Mouse (Mus musculus) lung, adult 2 months (tissue): ENCODE measurements around the gene Igdcc4. TPM values are rescaled to one million over a fixed set of nuclear protein-coding genes. Genes with fewer than 3 reads are reported as not detected.
A peak's percentile ranks its signal among the peaks of the same experiment; 100 is the strongest.

ENCODE experiments used
- DNase-seq: peaks from one replicate; pipeline ENCODE4 v3.0.0; 2022
- H3K4me1 ChIP-seq: fragments of 200-500 bp; 2 replicates; pipeline ENCODE4 v1.6.1; 2011; ENCODE audit warnings: low read length; ENCODE audit not compliant: control insufficient read depth, insufficient read depth
- H3K4me3 ChIP-seq: fragments of 200-500 bp; replicated peaks from 2 replicates; pipeline ENCODE3; 2011; ENCODE audit warnings: low read depth, mild to moderate bottlenecking, control low read depth, low read length; ENCODE audit errors: extremely low read depth
- CTCF ChIP-seq: fragments of 200-500 bp; IDR thresholded peaks from 2 replicates; pipeline ENCODE4 v1.5.1; 2011; ENCODE audit warnings: mild to moderate bottlenecking, low read length, control low read depth; ENCODE audit not compliant: insufficient read depth
- POLR2A ChIP-seq: fragments of 200-500 bp; IDR thresholded peaks from 2 replicates; pipeline ENCODE4 v1.6.1; 2011; ENCODE audit warnings: low read depth, mild to moderate bottlenecking, control low read depth, low read length, borderline replicate concordance; ENCODE audit errors: extremely low read depth
- WGBS: fragments of 180-500 bp; shearing (Covaris S2); methylation state at CpG from one replicate; pipeline ENCODE4 v1.1.7; 2018; 5-methylcytosine and 5-hydroxymethylcytosine counted together
- polyA plus RNA-seq: library from polyadenylated mRNA; depleted of rRNA; stranded (reverse); fragments of >200 nt; gene quantifications from 2 replicates; pipeline ENCODE4 v1.2.3, GENCODE M21; 2012

The Igdcc4 gene
- polyA plus RNA-seq, 1 experiment: 3.7 TPM

DNA sequence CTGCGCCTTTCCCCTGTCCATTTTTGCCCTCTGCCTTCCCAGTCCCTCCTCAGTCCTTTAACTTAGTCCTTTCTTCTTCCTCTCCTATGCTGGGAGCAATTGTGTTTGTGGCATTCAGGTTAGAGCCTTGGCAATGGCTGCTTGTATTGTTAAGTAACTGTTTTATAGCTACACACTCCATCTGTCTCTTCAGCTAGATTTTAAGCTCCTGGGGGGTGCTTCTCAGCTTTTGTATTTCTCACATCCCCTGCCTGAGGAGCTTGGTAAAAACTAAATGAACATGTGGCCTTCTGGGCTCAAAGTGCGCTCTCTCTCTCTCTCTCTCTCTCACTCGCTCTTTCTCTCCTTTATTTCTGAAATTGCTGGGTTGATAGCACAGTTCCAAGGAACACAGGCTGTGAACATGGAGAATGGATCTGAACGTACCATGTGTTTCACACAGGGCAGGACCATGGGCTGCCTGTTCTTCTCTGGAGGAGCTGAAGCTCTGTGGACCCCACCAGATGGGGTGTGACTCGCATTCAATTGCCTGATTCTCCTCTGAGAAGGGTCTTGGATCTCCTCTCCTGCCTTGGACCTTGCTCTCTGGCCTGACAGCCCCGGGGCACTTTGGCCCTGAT, 51.5 kb downstream of the Igdcc4 start:
- 75% methylated on average over 6 of the region's 6 CpGs for WGBS
- no peak overlapping the region for H3K4me3 ChIP-seq
- H3K4me1 ChIP-seq: no peaks in the 10 kb centered on the region
- no peak for TF ChIP-seq POLR2A
- TF ChIP-seq CTCF: no peak
- no peak for DNase-seq

- 46% methylated on average over 5 of the region's 5 CpGs for WGBS
- DNase-seq: no peak
- Histone ChIP-seq H3K4me1 (no peaks in the 10 kb centered on the region), H3K4me3 (no peak overlapping the region)
- TF ChIP-seq CTCF: no peak
These were observed 52.0 kb downstream of the Igdcc4 start for GRCm38 (mm10) chr9:65153331-65153711.

DNA sequence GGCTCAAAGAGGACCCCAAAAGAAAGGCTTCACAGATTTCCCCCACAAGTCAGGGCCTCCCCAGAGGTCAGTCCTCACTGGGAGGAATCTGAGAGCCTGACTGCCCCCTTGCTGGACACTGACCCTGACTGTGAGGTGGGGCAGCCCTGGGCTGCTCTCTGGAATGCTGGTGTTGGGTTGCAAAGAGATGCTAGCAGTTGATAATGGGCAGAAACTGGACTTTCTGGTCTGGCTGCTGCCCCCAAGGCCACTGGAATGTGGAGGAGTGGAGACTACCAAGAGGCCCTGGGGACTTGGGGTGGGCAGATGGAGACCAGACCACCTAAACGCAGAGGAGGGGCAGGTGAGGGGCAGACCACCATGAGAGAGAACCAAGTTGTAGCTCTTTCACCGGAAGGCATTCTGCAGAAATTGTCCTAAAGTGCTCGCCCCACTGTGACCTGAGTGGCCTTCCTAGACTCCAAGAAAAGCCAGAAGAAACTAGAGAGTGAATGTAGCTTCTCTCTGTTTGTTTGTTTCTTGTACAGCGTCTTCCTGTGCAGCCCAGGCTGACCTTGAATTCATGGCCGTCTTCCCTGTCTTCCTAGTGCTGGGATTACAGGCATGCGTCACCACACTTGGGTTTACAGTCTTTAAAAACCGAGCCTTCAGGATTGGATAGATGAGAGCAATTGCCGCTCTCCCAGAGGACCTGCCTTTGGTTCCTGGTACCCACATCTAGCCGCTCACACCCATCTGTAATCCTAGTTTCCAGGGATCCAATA, 53.6 kb downstream of the Igdcc4 start:
- TF ChIP-seq CTCF (no peak), POLR2A (no peak)
- DNase-seq: no peak
- no peaks in the 10 kb centered on the region for H3K4me1 ChIP-seq
- no peak overlapping the region for H3K4me3 ChIP-seq
- WGBS: 69% methylated on average over 9 of the region's 9 CpGs

GRCm38 (mm10) chr9:65156604-65157003, 55.3 kb downstream of the Igdcc4 start:
- 19% methylated on average over 8 of the region's 8 CpGs for WGBS
- no peak for DNase-seq
- TF ChIP-seq CTCF (no peak), POLR2A (no peak)

DNA sequence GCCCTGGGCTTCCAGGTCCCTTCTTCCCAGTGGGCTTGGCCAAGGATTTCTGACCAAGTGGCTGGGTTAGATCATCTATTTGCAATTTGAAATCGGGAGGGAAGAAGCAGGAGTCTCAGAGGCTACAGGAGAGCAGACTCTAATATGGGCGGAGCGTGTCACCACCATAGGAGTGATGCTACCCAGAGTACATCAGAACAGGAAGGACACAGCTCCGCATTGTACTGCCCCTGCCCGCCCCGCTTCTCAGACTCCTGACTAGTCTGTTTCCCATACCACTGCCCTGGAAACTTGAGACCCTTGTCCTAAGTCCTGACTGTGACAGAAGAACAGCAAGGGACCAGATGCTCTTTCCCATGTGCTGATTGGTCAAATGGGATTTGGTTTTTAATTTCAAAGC, 56.3 kb downstream of the Igdcc4 start:
- H3K4me3 ChIP-seq: no peak overlapping the region
- TF ChIP-seq POLR2A: no peak
- TF ChIP-seq CTCF: no peak
- H3K4me1 ChIP-seq: 0 out of 2 replicates have a peak, but pooled peaks cover 2% of the 10 kb centered on the region
- no peak for DNase-seq
- WGBS: 73% methylated on average over 6 of the region's 6 CpGs

More at GRCm38 (mm10) chr9:65156604-65157003, 55.3 kb downstream of the Igdcc4 start:
- Histone ChIP-seq H3K4me3 (no peak overlapping the region), H3K4me1 (no peaks in the 10 kb centered on the region)

DNA sequence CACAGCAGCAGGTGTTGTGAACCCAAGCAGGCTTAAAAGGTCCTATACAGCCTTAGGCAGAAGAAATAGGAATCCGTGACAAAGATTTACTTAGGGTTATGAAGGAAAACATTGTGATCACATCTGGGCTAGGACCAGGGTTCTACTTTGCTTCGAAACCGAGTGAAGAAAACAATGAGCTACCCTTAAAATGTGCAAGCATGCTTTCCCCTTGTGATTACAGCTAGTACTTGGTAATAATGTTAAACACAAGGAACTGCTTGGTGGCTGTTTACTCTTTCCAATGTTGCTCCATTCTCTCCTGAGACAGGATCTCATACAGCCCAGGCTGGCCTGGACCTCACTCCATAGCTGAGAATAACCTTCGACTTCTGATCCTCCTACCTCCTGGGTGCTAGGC, 59.9 kb downstream of the Igdcc4 start:
- 0 out of 2 replicates have a peak, but pooled peaks cover 4% of the 10 kb centered on the region for H3K4me1 ChIP-seq
- H3K4me3 ChIP-seq: no peak overlapping the region
- 82% methylated on average over 4 of the region's 4 CpGs for WGBS
- no peak for DNase-seq
- TF ChIP-seq CTCF (no peak), POLR2A (no peak)

DNA sequence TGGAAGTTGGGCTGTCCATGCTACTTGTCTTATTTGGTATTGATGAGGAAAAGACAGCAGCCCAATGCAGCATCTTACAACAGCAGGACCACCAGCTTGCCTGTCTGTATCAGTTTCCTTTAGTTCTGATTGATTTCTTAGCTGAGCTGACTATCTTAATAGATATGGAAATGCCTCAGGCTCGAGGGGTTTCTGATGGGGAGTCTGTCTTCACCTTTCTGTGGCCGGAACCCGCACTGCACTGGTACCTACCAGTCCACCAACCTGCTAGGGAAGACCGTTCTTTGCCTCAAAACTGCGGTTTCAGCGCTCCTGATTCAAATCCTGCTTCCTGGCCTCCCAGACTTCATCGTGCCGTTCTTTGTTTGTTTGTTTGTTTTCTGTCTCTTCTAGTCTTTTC, 60.6 kb downstream of the Igdcc4 start:
- no peak for TF ChIP-seq POLR2A
- TF ChIP-seq CTCF: no peak
- DNase-seq: no peak
- Histone ChIP-seq H3K4me1 (0 out of 2 replicates have a peak, but pooled peaks cover 4% of the 10 kb centered on the region), H3K4me3 (no peak overlapping the region)
- 60% methylated on average over 8 of the region's 8 CpGs for WGBS

DNA sequence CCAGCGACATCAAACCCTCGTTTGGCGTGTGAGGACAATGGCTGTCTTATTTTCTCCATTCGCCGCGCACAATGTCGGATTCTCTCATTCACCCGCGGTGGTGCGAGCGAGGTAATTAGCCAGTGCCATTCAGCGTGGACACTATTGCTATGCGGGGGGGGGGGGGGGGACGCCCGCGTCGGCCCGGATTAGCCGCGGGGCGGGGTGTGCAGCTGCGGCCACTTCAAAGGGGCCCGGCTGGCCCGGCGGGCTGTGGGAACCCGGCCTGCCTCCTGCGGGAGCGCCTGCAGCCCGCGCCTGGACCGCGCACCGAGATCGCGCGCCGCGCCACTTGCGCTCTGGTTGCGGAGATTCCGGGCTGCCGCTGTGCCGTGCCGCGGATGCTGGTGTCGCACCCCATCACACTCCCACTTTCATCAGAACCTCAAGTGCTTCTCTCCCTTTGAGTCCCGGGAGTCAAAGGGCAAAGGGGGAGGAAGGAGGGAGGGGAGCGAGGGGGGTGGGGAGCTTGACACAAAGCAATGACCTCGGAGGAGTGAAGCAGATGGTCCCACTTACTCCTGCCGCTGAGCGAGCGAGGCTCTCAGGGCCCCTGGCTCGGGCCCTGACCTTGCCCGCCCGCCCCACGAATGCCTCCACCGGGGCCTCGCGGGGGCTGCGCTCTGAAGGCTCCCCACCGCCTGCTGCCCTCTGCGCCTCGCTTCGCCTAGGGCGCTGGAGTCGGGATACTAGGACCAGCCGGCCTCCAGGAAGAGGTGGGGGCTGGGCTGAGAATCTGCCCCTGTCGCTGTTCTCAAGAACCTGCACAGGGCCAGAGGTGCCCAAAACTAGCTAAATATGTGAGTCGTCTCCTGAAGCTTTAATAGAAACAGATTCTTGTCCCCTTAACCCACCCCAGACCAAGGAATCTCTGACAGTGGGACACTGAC, 61.7 kb downstream of the Igdcc4 start:
- no peak for DNase-seq
- WGBS: 4% methylated on average over 57 of the region's 69 CpGs
- H3K4me1 ChIP-seq: 0 out of 2 replicates have a peak, but pooled peaks cover 4% of the 10 kb centered on the region
- no peak overlapping the region for H3K4me3 ChIP-seq
- no peak for TF ChIP-seq POLR2A
- no peak for TF ChIP-seq CTCF

DNA sequence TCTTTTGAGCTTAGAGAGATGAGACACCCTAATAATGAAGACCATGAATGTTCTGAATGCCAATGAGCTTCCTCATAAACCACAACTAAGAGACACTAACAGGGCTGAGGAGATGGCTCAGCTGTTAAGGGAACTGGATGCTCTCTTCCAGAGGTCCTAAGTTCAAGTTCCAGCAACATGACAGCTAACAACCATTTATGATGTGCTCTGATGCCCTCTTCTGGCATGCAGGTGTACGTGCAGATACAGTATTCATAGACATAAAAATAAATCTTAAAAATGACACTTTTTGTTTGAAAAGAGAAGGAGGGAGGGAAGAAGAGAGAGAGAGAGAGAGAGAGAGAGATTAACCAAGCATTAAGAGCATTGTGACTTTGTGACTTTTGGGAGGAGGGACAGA, 63.6 kb downstream of the Igdcc4 start:
- Histone ChIP-seq H3K4me3 (no peak overlapping the region), H3K4me1 (0 out of 2 replicates have a peak, but pooled peaks cover 4% of the 10 kb centered on the region)
- DNase-seq: no peak
- WGBS: 19% methylated on average over 1 of the region's 1 CpGs
- no peak for TF ChIP-seq POLR2A
- 0 out of 2 replicates have a peak, but pooled peaks have one; percentile 15 for TF ChIP-seq CTCF
